Mouse (Mus musculus) adrenal gland, adult 18-20 months (tissue): ENCODE results near the gene Ppp1r37. TPM values are rescaled to one million over a fixed set of nuclear protein-coding genes. Genes with fewer than 3 reads are reported as not detected.
"Not testable (repeated sequence)": the region's sequence is repeated elsewhere in the genome, so short reads cannot be mapped to it uniquely, and the experiment has no call there.

ENCODE experiments used
- DNase-seq, 2 experiments: peaks; one replicate each; pipeline ENCODE4 v3.0.0; 2021 to 2022; ENCODE audit warnings: low spot score in 2 of 2
- total RNA-seq, 2 experiments: library from RNA; stranded (reverse); gene quantifications; 1 replicate in 1 of 2; 2 replicates in 1 of 2; pipeline ENCODE4 v1.2.3; 2021

Gene Ppp1r37
- total RNA-seq, 2 experiments from 2014 or later = 72.8 to 73.6 TPM

DNA sequence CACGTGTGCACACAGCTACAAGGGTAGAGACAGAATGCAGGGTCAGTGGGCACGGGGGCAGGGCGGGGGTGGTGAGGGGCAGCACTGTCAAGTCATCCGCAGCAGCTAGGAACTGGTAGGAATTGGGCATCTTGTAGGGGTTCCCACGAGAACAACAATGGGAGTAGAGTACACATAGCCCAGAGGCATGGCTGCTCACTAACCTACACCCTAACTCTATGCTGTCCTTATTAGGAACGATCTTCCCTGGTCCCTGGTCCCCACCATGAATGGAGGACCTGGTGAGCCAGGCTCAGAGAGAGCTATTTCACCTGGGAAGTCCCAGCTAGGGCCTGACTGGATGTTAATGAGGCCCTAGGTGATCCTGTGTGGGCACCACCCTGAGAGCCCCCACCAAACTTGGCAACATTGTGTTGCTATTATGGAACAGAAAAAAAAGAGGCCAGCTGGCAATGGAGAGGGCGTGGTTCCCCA is 21.2 kb downstream of the Ppp1r37 start:
- DNase-seq = no peak

DNA sequence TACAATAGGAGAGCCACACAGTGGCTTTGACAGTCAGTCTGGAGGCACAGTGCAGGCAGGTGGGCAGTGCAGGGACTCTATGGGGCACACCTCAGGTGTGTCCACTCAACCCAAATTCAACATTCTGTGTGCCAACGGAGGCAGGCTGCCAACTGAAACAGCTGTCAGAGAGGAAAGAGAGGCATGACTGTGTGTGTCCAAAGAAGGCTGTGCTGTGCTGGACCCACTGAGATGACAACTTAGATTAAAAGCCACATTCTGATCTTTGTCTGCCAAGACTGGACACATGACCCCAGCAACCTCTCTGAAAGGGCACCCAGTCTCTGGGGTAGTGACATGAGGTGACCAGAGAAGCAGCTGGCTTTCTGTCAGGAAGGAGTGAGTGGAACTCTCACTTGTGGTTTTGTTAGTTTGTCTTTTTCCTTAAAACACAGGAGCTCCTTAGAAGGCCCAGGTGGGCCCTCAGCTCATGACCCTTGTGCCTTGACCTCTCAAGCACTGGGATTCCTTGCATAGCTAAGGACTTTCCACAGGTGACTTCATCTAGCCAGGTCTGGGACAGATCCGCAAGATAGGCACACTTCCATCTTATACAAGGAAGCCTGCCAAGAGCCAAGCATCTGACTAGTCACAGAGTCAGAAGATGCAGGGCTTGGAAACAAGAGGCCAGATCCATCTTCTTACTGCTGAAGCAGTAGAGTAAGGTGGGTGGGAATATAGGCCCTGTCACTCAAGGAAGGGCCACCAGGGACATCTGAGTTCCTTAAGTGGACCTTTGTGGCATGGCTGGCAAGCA is 21.9 kb downstream of the Ppp1r37 start:
- no peak for DNase-seq

DNA sequence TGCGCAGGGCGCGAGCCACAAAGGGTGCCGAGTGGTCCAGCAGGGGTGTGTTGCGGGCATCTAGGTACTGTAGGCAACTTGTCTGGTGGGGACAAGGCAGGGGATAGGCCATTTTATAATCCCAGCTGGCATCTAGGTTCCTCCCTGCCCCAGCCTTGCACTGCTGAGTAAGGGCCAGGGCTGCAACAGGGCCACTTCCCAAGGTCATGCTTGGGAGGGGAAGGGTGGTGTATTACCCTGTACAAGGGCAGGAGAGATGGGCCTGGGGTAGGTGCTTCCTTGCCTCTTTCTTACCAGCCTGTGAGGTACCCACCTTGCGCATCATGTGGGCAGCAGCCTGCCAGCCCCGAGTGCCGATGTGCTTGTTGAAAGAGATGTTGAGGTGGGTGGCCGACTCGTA is 28.2 kb downstream of the Ppp1r37 start:
- DNase-seq = no peak

DNA sequence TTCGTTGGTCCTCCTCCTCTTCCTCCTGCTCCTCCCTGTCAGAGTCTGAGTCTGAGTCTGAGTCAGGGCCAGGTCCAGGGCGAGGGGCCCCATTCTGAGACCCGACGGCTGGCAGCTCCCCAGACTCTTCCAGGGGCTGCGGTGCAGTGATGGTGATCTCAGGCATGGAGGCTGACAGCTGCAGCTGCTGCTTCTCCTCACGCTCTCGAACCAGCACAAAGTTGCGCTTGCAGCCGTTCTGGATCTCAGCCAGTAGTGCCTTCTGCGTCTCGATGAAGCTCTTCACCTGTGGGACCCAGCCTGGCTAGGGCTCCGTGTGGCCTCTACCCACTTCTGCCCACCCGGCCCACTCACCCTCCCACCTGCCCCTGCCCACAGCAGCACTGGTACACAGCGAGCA is 30.6 kb downstream of the Ppp1r37 start:
- no peak for DNase-seq

DNA sequence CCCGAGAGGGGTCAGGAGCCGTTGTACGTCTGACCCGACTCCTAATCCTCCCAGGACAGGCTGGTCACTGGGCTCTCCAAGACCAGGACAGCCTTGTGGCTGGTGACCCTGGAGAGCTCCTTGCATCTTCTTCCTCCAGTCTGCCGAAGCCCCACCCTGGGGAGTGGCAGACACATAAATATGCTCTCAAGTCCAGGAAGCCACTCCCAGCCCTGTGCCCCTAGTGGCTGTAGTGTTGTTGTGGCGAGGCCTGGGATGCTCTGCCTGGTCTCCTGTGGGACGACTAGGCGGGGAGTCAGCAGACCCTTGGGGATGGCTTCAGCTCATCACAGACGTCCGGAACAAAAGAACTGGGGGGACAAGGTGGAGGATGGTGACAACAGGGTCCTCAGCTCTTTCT is 31.8 kb downstream of the Ppp1r37 start:
- DNase-seq = no peak

DNA sequence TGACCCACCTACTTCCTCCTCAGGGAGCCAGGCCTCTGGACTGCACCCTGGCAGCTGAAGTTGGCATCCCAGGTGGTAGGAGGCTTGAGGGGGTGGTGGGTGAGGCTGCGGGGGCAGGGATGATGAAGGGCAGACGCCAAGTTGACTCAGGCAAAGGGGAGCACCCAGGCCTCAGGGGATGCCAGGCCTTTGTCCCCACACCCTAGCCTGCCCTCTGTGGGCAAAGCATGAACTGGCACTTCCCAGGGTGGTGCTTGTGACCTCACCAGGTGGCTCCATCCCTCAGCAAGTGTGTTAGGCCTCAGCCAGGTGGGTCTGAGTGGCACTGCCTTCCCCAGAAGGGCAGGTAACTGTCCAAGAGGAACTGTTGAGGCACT is 37.8 kb downstream of the Ppp1r37 start:
- no peak for DNase-seq

DNA sequence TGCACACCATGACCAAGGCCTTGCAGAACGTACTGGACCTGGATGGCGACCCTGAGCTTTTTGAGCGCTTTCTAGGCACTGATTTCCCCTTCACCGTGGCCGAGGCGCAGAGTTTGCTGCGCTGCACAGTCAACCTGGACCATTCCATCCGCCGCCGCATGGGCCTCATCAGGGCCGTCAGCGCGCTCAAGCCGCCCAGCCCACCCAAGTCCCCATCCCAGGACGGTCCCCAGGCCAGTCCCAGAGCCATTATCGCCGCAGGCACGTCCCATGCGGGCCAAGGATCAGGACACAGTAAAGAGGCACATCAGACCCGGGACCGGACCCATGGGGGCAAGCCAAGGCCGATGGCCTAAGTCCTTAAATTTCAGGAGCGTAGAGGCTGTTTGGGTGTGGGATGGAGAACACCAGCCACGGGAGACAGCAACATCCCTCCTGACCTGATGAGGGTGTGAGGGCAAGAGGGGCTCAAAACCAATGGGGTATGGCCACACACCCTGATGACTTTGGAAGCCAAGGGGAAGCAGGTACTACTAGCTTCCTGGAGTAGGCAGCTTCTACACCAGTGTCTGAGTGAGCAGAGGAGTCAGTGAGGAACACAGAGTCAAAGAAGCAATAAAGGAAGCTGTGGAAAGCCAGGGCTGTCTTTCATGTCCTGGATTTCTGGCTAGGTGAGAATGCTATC is 38.3 kb downstream of the Ppp1r37 start:
- DNase-seq = no peak

DNA sequence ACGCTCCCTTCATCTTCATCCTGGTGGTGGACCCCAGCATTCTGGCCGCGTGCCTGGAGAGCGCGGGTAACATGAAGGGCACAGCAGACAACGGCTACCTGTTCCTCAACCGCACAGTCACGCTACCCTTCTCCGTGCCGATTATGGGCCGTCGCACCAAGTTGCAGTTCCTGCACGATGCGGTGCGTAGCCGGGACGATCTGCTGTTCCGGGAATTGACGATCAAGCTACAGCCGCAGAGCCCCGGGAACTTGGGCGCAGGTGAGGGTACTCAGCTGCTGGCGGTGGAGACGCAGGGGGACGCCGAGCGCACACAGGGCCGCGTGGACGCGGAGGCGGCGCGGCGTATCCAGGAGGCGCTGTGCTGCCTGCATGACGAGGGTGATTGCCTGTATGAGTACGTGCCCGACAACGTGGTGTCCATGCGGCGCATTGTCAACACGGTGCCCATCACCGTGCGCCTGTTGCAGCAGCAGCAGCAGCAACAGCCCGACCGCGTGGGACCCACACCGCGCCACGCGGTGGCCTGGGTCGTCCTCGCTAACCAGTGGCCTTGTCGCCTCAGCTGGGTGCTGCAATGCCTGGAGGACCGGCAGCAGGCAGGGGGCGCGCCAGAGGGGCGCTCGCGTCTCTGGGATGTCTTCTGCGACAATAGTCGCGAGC is 39.0 kb downstream of the Ppp1r37 start:
- peak; percentile 37 to 55 for DNase-seq

DNA sequence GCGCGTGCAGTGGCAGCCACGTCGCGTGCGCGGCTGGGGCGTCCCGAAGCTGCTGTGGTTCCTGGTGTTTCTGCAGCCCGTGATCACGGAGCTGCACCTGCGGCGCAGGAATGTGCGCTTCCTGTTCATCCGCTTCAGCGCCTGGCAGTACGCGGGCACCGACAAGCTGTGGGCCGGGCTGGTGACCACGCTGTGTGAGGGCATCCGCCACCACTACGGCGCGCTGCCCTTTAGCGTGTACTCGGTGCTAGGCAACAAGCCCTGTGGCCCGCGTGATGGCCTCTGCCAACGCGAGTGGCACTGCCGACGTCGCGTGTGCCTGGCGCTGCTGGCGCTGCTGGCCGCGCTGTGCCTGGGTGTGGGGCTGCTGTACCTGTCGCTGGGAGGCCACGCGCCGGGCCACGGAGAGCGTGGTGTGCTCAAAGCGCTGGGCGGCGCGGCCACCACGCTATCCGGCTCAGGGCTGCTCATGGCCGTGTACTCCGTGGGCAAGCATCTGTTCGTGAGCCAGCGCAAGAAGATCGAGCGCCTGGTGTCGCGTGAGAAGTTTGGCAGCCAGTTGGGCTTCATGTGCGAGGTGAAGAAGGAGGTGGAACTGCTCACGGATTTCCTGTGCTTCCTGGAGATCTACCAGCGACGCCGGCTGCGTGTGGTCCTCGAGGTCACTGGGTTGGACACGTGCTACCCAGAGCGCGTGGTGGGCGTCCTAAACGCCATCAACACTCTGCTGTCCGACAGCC is 39.7 kb downstream of the Ppp1r37 start:
- no peak for DNase-seq

DNA sequence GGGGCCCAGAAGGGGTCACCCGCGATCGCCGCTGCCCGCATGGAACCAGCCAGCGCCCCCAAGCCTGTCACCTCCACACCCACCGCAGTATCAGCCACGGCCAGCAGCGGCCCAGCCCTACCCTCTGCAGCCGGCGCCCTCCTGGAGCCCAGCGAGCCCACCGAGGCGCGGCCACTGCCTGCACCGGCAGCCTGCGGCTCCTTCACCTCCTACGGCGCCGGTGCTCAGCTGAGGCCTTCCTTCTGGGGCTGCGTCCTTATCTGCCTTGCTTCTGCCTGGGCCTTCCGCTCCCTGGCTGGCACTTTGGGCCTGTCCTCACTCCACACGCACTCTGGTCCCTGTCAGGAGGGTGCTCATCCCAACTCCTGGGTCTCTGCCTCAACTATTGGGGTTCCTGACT is 42.8 kb downstream of the Ppp1r37 start:
- no peak for DNase-seq

DNA sequence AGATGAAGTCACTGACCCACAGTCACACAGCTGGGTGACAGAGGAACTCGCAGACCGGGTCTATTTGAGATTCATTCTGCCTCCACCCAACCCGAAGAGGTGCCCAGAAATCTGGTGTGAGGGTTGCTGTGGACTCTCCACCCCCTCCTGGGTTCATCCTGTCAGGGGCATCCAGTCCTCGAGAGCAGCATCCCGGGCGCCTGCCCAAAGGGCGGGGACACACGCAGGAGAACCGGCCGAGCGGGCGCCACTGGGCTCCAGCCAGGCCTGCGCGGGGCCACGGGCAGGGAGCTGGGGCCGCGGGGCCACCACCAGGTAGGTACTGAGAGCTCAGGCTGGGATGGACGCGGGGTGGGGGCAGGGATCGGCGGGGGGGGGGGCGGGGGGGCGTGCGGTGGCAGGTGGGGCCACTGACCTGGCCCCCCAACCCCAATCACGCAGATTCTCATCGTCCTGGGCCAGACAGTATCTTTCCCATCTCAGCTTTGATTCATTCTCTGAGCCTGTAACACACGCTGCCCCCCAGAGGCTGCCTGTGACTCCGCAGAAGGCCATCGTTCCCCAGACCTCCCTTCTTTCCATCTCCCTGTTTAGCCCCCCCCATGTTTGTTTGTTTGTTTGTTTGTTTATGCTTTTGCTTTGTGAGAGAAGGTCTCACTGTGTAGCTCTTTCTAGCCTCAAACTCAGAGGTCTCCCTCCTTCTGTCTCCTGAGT is 45.1 kb downstream of the Ppp1r37 start, which contains the start of gene Nkpd1:
Gene Nkpd1 (plus strand): TSS at position 187 of the 714 bp plus-strand sequence.
- no peak for DNase-seq

DNA sequence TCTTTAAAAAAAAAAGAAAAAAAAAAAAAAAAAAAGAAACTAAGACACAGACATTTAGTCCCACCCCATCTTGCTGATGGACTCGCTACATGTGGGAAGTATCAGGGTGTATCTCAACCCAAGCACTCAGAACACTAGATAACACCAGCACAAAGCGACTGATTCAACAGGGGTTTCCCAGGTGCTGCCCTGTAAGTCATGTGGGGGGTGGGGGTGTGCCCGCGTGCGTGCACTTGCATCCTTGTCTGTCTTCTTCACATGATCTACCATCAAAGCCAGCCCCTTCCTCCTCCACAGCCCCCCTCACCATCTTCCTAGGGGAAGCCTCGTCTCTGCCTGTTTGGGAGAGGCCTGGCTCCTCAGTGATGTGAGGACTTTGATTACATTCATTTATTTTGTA is 50.5 kb downstream of the Ppp1r37 start:
- DNase-seq = no peak

DNA sequence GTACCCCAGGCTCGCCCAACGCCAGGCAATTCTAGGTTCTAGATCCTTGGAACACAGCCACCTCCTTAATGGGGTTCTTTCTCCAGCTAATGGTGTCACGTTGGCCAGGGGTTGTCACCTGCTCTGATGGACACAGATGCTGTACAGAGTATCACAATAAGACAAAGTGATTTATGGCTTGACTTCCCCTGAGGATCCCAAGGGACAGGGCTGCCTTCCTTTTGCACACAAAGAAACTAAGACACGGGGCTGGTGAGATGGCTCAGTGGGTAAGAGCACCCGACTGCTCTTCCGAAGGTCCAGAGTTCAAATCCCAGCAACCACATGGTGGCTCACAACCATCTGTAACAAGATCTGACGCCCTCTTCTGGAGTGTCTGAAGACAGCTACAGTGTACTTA is 50.9 kb downstream of the Ppp1r37 start:
- not testable (repeated sequence) for DNase-seq

DNA sequence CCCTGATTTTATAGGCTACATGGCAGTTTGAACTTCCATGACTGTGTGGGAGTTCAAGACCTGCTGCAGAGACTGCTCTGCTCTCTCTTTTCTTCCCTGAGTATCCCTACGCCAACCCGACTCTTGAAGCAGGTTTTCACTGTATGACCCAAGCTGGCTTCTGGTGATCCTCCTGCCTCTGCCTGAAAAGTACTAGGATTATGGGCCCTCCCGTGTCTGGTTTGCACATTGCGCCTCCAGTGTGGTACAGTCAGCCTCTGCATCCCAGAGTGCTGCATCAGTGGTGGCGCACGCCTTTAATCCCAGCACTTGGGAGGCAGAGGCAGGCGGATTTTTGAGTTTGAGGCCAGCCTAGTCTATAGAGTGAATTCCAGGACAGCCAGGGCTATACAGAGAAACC is 53.1 kb downstream of the Ppp1r37 start:
- no peak for DNase-seq

DNA sequence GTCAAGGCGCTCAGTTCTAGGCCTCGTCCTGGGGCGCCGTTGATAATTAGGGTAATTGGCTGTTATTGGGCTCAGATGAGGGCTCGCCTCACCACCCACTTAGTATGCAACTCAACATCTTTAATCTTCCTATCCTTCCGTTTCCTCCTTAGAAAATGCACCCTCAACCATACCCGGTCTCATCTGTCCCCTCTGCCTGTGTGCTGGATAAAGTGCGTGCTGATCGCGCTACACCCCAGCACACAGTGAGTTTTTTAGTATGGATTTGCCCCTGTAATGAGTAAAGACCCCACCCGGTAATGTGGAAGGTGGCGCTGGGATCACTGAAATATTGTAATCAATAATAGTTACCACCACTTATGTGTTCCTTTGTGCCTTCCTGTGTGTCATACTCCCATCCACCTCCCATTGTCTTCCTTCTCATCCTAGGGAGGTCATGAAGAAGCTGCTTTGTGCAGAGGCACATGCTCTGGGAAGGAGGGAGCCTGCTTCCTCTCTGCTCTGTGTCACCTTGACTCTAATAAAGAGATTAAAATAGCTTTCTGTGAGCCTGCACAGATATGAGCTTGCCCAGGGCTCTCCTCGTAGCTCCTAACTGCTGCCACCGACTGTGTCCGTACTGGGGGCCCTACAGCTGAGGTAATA is 53.8 kb downstream of the Ppp1r37 start:
- DNase-seq = no peak

DNA sequence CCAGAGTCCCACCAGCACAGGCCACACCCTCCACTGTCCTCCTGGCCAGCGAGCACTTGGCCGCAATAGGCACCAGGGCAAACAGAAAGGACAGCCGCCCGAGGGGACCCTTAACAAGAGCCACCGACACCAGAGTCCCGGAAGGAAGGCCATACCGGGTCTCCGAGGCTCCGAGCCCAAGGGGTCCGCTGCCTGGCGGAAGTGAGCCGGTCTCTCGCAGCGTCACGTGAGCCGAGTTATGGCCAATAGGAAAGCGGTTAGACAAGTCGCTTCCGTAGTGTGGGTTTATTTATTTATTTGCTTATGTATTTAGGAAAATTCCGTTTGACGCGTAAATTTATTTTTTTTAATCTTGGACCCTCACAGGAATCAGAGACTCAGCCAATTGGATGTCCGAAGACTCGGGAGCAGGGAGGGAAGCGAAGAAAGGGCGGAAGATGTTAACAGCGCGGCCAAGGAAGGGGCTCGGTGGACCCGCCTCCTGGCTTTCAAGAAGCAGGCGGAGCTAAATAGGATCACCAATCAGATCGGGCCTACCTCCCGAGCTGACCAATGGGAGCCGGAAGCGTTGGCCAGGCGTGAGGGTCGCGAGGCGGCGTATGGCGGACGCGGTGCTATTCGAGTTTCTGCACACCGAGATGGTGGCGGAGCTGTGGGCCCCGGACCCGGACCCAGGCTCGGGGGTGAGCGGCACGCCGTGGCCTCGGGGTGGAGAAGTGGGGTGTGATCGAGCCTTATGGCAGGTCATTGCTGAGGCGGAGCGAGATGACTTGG is 54.5 kb downstream of the Ppp1r37 start, which contains the start of the genes Bloc1s3 and Trappc6a:
Gene Bloc1s3 (minus strand): TSS at position 218 of the 774 bp plus-strand sequence.
Gene Trappc6a (plus strand): TSS at position 246 of the 774 bp plus-strand sequence.
- DNase-seq = peak; percentile 81 to 85

DNA sequence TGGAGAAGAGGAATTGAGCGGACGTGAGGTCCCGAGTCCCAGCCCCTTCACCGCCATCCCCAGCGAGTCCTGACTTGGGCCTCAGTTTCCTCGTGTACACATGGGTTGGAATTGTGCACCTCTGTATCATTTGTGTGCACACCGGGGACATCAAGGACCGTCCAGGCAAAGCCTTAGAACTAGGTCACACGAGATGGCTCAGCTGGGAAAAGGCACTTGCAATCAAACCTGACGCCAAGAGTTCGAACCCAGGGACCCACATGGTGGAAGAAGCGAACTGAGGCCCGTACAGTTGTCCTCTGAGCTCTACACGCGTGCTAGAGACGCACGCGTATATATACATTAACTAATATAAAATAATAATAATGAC is 55.3 kb downstream of the Ppp1r37 start:
- DNase-seq = no peak

DNA sequence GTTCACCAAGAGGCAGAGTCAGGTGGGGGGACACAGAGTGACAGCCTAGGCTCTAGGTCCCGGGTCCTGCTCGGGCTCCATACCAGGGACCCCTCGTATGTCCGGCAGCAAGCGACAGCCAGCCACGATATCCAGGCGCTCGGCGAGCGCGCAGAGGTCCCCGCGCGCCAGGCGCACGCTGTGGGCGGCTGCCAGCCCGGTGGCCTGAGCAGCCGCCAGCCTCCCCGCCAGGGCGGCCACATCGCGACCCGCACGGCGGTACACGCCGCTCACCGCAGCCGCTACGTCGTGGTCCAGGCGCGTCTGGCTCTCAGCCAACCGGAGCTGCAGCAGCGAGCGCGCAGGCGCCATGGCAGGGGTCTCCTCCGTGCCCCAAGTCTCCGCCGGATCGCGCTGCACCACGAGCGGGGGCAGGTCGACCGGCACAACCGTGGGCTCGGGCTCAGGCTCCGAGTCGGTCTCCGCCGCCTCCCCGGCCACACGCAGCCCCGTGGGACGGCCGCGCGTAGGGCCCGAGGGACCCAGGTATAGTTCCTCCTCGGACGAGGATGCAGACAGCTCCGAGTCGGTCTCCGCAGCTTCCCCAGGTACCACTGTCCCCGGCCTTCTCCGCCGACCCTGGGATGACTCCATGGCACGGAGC is 55.8 kb downstream of the Ppp1r37 start:
- peak; percentile 61 to 71 for DNase-seq

DNA sequence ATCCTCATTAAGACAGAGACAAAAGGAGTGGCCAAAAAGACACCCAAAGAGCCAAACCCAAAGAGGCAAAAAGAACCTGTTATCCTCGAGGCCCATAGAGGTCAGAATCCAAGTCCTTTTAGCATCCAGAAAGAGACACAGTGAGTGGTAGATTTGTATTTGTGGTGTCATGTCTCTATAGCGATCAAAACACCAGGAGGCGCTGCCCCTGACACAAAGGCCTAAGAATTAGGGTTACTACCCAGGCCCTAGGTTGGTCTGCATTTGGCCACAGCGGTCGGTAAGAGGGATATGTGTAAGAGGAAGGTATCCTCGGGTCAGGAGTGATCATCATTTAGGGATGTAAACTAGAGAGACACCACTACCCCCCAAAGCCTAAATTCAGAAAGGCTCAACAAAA is 56.5 kb downstream of the Ppp1r37 start:
- DNase-seq = no peak
